Mouse (Mus musculus): ENCODE data around the gene Arap2.

- no peak for TF ChIP-seq CTCF (conservative IDR thresholded peaks at IDR 0.05; ENCODE audit: low read length)
- TF ChIP-seq POU5F1 (IDR thresholded peaks at IDR 0.05; ENCODE audit: borderline replicate concordance, low read length) = no peak
Observed at GRCm38 (mm10) chr5:62622848-62623479, 143.0 kb downstream of the Arap2 start.
